Mouse (Mus musculus) liver, embryonic 16.5 days (tissue): ENCODE data around the gene Gpd1l. TPM values are rescaled to one million over a fixed set of nuclear protein-coding genes. Genes with fewer than 3 reads are reported as not detected.

Experiments
- ATAC-seq: fragments of 200-750 bp; cut with Nextera tagmentation; 2 replicates; pipeline ENCODE4 v1.8.0; 2017; ENCODE audit warnings: low read depth, mild to moderate bottlenecking, moderate number of reproducible peaks, moderate library complexity
- H3K27ac ChIP-seq: fragments of 300-500 bp; sonication (generic); 2 replicates; pipeline ENCODE4 v1.5.1; 2014; ENCODE audit warnings: mild to moderate bottlenecking, low read length
- H3K27me3 ChIP-seq: fragments of 300-500 bp; sonication (generic); 2 replicates; pipeline ENCODE4 v1.6.1; 2014; ENCODE audit warnings: low read depth, low read length, mixed read lengths; ENCODE audit not compliant: control insufficient read depth, insufficient read depth
- H3K36me3 ChIP-seq: fragments of 300-500 bp; sonication (generic); 2 replicates; pipeline ENCODE4 v1.6.1; 2014; ENCODE audit warnings: mild to moderate bottlenecking; ENCODE audit not compliant: control insufficient read depth, insufficient read depth
- H3K4me1 ChIP-seq: fragments of 300-500 bp; sonication (generic); 2 replicates; pipeline ENCODE4 v1.6.1; 2014; ENCODE audit warnings: low read depth, low read length, mixed read lengths; ENCODE audit not compliant: control insufficient read depth
- H3K4me2 ChIP-seq: fragments of 300-500 bp; sonication (generic); 2 replicates; pipeline ENCODE4 v1.6.1; 2014; ENCODE audit warnings: low read depth, low read length, mixed read lengths
- H3K4me3 ChIP-seq: fragments of 300-500 bp; sonication (generic); 2 replicates; pipeline ENCODE4 v1.5.1; 2014; ENCODE audit warnings: low read depth, mild to moderate bottlenecking, low read length
- H3K9ac ChIP-seq: fragments of 300-500 bp; sonication (generic); 2 replicates; pipeline ENCODE4 v1.6.1; 2014; ENCODE audit warnings: low read depth, low read length
- H3K9me3 ChIP-seq: fragments of 300-500 bp; sonication (generic); replicated peaks from 2 replicates; pipeline ENCODE4 v1.6.1; 2016; ENCODE audit warnings: low read length; ENCODE audit not compliant: control insufficient read depth
- WGBS: fragments of 180-500 bp; shearing (Covaris S2); extraction: QIAGEN DNeasy Blood & Tissue Kit; methylation state at CpG from one replicate; pipeline ENCODE4 v1.1.7; 2014; ENCODE audit not compliant: insufficient replicate concordance; 5-methylcytosine and 5-hydroxymethylcytosine counted together
- polyA plus RNA-seq: library from polyadenylated mRNA; unstranded; fragments of >200 nt; fragmentation: Nextera tagmentation; extraction: Ambion mirVana; gene quantifications from 2 replicates; pipeline ENCODE4 v1.2.1, GENCODE M21; 2015

Gene Gpd1l
- polyA plus RNA-seq, 1 experiment from 2014 or later: 6.4 TPM

- Histone ChIP-seq H3K4me3 (no peak overlapping the region), H3K36me3 (no peaks in the 10 kb centered on the region), H3K9me3 (no peaks in the 10 kb centered on the region), H3K9ac (no peak overlapping the region), H3K4me1 (no peaks in the 10 kb centered on the region), H3K4me2 (no peak overlapping the region), H3K27ac (no peak overlapping the region), H3K27me3 (no peaks in the 10 kb centered on the region)
- ATAC-seq: no peak
- 40% methylated on average over 4 of the region's 4 CpGs for WGBS
Measured at GRCm38 (mm10) chr9:114960043-114960789, 26.4 kb upstream of the Gpd1l start.

GRCm38 (mm10) chr9:114956945-114957344 is 23.2 kb upstream of the Gpd1l start:
- Histone ChIP-seq H3K27me3 (no peaks in the 10 kb centered on the region), H3K4me3 (no peak overlapping the region), H3K27ac (no peak overlapping the region), H3K9me3 (no peaks in the 10 kb centered on the region), H3K9ac (no peak overlapping the region), H3K4me2 (no peak overlapping the region), H3K4me1 (no peaks in the 10 kb centered on the region), H3K36me3 (no peaks in the 10 kb centered on the region)
- 31% methylated on average over 5 of the region's 5 CpGs for WGBS
- no peak for ATAC-seq

GRCm38 (mm10) chr9:114955340-114955739 is 21.6 kb upstream of the Gpd1l start:
- Histone ChIP-seq H3K27ac (no peak overlapping the region), H3K4me3 (no peak overlapping the region), H3K4me2 (no peak overlapping the region), H3K27me3 (no peaks in the 10 kb centered on the region), H3K9me3 (no peaks in the 10 kb centered on the region), H3K4me1 (no peaks in the 10 kb centered on the region), H3K36me3 (no peaks in the 10 kb centered on the region), H3K9ac (no peak overlapping the region)
- no peak for ATAC-seq
- WGBS: 79% methylated on average over 11 of the region's 11 CpGs

- H3K27ac ChIP-seq: no peak overlapping the region
- WGBS: 6% methylated on average over 1 of the region's 1 CpGs
- no peaks in the 10 kb centered on the region for H3K36me3 ChIP-seq
- no peak overlapping the region for H3K4me2 ChIP-seq
- H3K4me3 ChIP-seq: no peak overlapping the region
- H3K27me3 ChIP-seq: no peaks in the 10 kb centered on the region
- no peaks in the 10 kb centered on the region for H3K9me3 ChIP-seq
- H3K9ac ChIP-seq: no peak overlapping the region
- ATAC-seq: no peak
- no peaks in the 10 kb centered on the region; the same call in 1 of the 2 replicates for H3K4me1 ChIP-seq
Measured at GRCm38 (mm10) chr9:114952866-114953265, 19.1 kb upstream of the Gpd1l start.

- Histone ChIP-seq H3K27me3 (no peaks in the 10 kb centered on the region), H3K36me3 (no peaks in the 10 kb centered on the region), H3K9ac (no peak overlapping the region), H3K4me3 (no peak overlapping the region), H3K4me2 (no peak overlapping the region), H3K27ac (no peak overlapping the region), H3K4me1 (no peaks in the 10 kb centered on the region; the same call in 1 of the 2 replicates), H3K9me3 (no peaks in the 10 kb centered on the region)
- no peak for ATAC-seq
- WGBS: 25% methylated on average over 5 of the region's 5 CpGs
Measured at GRCm38 (mm10) chr9:114948395-114948794, 14.6 kb upstream of the Gpd1l start.

- H3K4me3 ChIP-seq: no peak overlapping the region
- no peak overlapping the region for H3K9ac ChIP-seq
- H3K27me3 ChIP-seq: no peaks in the 10 kb centered on the region
- no peaks in the 10 kb centered on the region for H3K9me3 ChIP-seq
- H3K36me3 ChIP-seq: no peaks in the 10 kb centered on the region
- ATAC-seq: no peak
- H3K4me1 ChIP-seq: no peaks in the 10 kb centered on the region; the same call in 1 of the 2 replicates
- no peak overlapping the region for H3K27ac ChIP-seq
- 67% methylated on average over 6 of the region's 6 CpGs for WGBS
- H3K4me2 ChIP-seq: no peak overlapping the region
Measured at GRCm38 (mm10) chr9:114945576-114945975, 11.8 kb upstream of the Gpd1l start.

- ATAC-seq: no peak
- H3K36me3 ChIP-seq: no peaks in the 10 kb centered on the region
- no peak overlapping the region for H3K4me2 ChIP-seq
- no peak overlapping the region for H3K27ac ChIP-seq
- WGBS: 52% methylated on average over 3 of the region's 3 CpGs
- H3K9me3 ChIP-seq: no peaks in the 10 kb centered on the region
- no peaks in the 10 kb centered on the region for H3K27me3 ChIP-seq
- no peak overlapping the region for H3K9ac ChIP-seq
- H3K4me3 ChIP-seq: no peak overlapping the region
- H3K4me1 ChIP-seq: no peaks in the 10 kb centered on the region
Measured at GRCm38 (mm10) chr9:114944642-114945041, 10.9 kb upstream of the Gpd1l start.

- Histone ChIP-seq H3K4me1 (peaks cover 10% of the 10 kb centered on the region), H3K9ac (no peak overlapping the region), H3K4me3 (no peak overlapping the region), H3K4me2 (no peak overlapping the region), H3K27ac (no peak overlapping the region), H3K27me3 (no peaks in the 10 kb centered on the region), H3K36me3 (no peaks in the 10 kb centered on the region), H3K9me3 (no peaks in the 10 kb centered on the region)
- ATAC-seq: no peak
- WGBS: 54% methylated on average over 2 of the region's 2 CpGs
Measured at GRCm38 (mm10) chr9:114936687-114937086, 2.9 kb upstream of the Gpd1l start.

GRCm38 (mm10) chr9:114935321-114935720 is 1.5 kb upstream of the Gpd1l start:
- Histone ChIP-seq H3K36me3 (no peaks in the 10 kb centered on the region), H3K4me2 (no peak overlapping the region), H3K9ac (no peak overlapping the region), H3K4me3 (no peak overlapping the region), H3K9me3 (no peaks in the 10 kb centered on the region), H3K27me3 (no peaks in the 10 kb centered on the region), H3K27ac (no peak overlapping the region), H3K4me1 (peaks cover 10% of the 10 kb centered on the region)
- 65% methylated on average over 4 of the region's 4 CpGs for WGBS
- no peak for ATAC-seq
